Mouse (Mus musculus) embryonic facial prominence, embryonic 11.5 days (tissue): Measurements from ENCODE around the gene Sulf2. TPM values are rescaled to one million over a fixed set of nuclear protein-coding genes. Genes with fewer than 3 reads are reported as not detected.

Source experiments
- ATAC-seq: fragments of 200-750 bp; cut with Nextera tagmentation; replicated peaks from 2 replicates; pipeline ENCODE4 v1.8.0; 2017; ENCODE audit warnings: low read depth; ENCODE audit not compliant: insufficient number of reproducible peaks, low FRiP score, low TSS enrichment
- DNase-seq: peaks from one replicate; pipeline ENCODE4 v3.0.0-alpha.2; 2015; ENCODE audit warnings: low spot score
- H3K27ac ChIP-seq: fragments of 300-500 bp; sonication (generic); replicated peaks from 2 replicates; pipeline ENCODE4 v1.5.1; 2014; ENCODE audit warnings: mild to moderate bottlenecking, low read depth, low read length, control low read depth
- H3K27me3 ChIP-seq: fragments of 300-500 bp; sonication (generic); 2 replicates; pipeline ENCODE4 v1.6.1; 2014; ENCODE audit warnings: mild to moderate bottlenecking, low read length, moderate library complexity, mixed read lengths; ENCODE audit not compliant: control insufficient read depth, insufficient read depth
- H3K36me3 ChIP-seq: fragments of 300-500 bp; sonication (generic); replicated peaks from 2 replicates; pipeline ENCODE4 v1.6.1; 2014; ENCODE audit warnings: low read depth, mild to moderate bottlenecking, low read length, moderate library complexity, mixed read lengths; ENCODE audit not compliant: control insufficient read depth, insufficient read depth
- H3K4me1 ChIP-seq: fragments of 300-500 bp; sonication (generic); 2 replicates; pipeline ENCODE4 v1.6.1; 2014; ENCODE audit warnings: low read length, mixed read lengths; ENCODE audit not compliant: control insufficient read depth, insufficient read depth
- H3K4me2 ChIP-seq: fragments of 300-500 bp; sonication (generic); 2 replicates; pipeline ENCODE4 v1.6.1; 2014; ENCODE audit warnings: low read depth, mild to moderate bottlenecking, control low read depth, low read length, moderate library complexity
- H3K4me3 ChIP-seq: fragments of 300-500 bp; sonication (generic); 2 replicates; pipeline ENCODE4 v1.5.1; 2014; ENCODE audit warnings: low read depth, low read length, control low read depth
- H3K9ac ChIP-seq: fragments of 300-500 bp; sonication (generic); replicated peaks from 2 replicates; pipeline ENCODE4 v1.6.1; 2014; ENCODE audit warnings: mild to moderate bottlenecking, control low read depth, low read length
- H3K9me3 ChIP-seq: fragments of 300-500 bp; sonication (generic); replicated peaks from 2 replicates; pipeline ENCODE4 v1.6.1; 2016; ENCODE audit warnings: mild to moderate bottlenecking, low read length, inconsistent platforms, mixed read lengths; ENCODE audit not compliant: control insufficient read depth
- WGBS: fragments of 180-500 bp; shearing (Covaris S2); extraction: QIAGEN DNeasy Blood & Tissue Kit; methylation state at CpG from one replicate; pipeline ENCODE4 v1.1.7; 2014; 5-methylcytosine and 5-hydroxymethylcytosine counted together
- polyA plus RNA-seq: library from polyadenylated mRNA; unstranded; fragments of >200 nt; fragmentation: Nextera tagmentation; extraction: Ambion mirVana; gene quantifications from 2 replicates; pipeline ENCODE4 v1.2.1, GENCODE M21; 2014

Gene Sulf2
- polyA plus RNA-seq, 1 experiment from 2014 or later: 168 TPM

- no peaks in the 10 kb centered on the region for H3K9me3 ChIP-seq
- H3K27me3 ChIP-seq: no peaks in the 10 kb centered on the region
- no peak for ATAC-seq
- no peak for DNase-seq
- no peaks in the 10 kb centered on the region for H3K36me3 ChIP-seq
- no peak overlapping the region for H3K27ac ChIP-seq
- H3K4me2 ChIP-seq: no peak overlapping the region
- no peak overlapping the region for H3K9ac ChIP-seq
- WGBS: 91% methylated on average over 4 of the region's 4 CpGs
- peaks cover 2% of the 10 kb centered on the region; the same call in 1 of the 2 replicates for H3K4me1 ChIP-seq
- H3K4me3 ChIP-seq: no peak overlapping the region
These were observed 130.8 kb downstream of the Sulf2 start for GRCm38 (mm10) chr2:166024621-166025020.

GRCm38 (mm10) chr2:166024079-166024478 lies 131.4 kb downstream of the Sulf2 start:
- Histone ChIP-seq H3K27ac (no peak overlapping the region), H3K27me3 (no peaks in the 10 kb centered on the region), H3K4me2 (no peak overlapping the region), H3K9me3 (no peaks in the 10 kb centered on the region), H3K4me1 (peaks cover 2% of the 10 kb centered on the region; the same call in 1 of the 2 replicates), H3K36me3 (no peaks in the 10 kb centered on the region), H3K9ac (no peak overlapping the region), H3K4me3 (no peak overlapping the region)
- no peak for DNase-seq
- ATAC-seq: no peak
- 83% methylated on average over 3 of the region's 3 CpGs for WGBS

Other genes with a start within 250 kb of the Sulf2 start
- gene Ncoa3, start 163.0 kb downstream of the Sulf2 start, polyA plus RNA-seq: 16.2 and 18.0 TPM in 2 replicates